Mouse (Mus musculus) heart, postnatal 0 days (tissue): ENCODE results near the gene Ubash3a.

Experiments used
- CTCF ChIP-seq: IDR thresholded peaks from 2 replicates; pipeline ENCODE4 v1.5.1; 2016; ENCODE audit warnings: antibody characterized with exemption, control low read depth, low read depth
- EP300 ChIP-seq: IDR thresholded peaks from 2 replicates; pipeline ENCODE4 v1.6.1; 2016; ENCODE audit warnings: antibody characterized with exemption, low read depth

DNA sequence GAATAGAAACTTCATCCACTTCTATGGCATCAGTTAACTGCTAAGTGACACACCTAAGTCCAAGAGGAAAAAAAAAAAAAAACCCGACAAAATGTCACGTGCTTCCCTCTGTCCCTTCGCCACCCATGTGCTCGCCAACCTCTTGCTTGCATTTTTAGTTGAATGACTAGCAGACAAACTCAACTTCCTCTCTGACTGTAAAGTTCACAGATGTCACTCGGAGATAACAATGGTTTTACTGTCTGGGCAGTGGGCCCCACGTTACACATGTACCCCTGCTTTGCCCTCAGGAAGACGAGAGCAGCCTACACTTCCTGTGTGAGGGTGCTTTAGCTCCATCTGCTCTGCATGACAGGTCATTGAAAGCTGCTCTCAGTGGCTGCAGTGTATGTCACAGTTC is 16.2 kb downstream of the Ubash3a start:
- no peak for TF ChIP-seq CTCF
- TF ChIP-seq EP300: no peak
